Mouse (Mus musculus): ENCODE results near the gene Stra8.

Gene Stra8

DNA sequence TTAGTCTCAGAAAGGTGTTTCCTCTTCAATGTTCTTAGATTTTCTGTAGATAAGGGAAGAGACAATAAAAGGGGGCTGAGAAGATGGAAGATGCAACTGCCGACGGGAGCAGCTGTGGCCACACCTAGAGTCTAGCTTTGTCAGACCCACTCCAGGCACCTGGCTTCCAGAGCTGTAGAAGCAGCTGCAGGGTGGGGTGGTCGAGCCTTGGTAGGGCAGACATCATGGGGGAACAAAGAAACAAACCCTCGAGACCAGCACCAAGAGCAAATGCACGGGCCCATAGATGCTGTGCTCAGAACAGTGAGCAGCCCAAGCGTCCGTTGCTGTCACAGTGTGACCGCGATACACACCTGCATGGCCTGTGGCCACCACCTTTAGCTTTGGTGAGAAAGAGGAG is 22.5 kb downstream of the Stra8 start:
- no peak for DNase-seq (ENCODE audit: low spot score)

DNA sequence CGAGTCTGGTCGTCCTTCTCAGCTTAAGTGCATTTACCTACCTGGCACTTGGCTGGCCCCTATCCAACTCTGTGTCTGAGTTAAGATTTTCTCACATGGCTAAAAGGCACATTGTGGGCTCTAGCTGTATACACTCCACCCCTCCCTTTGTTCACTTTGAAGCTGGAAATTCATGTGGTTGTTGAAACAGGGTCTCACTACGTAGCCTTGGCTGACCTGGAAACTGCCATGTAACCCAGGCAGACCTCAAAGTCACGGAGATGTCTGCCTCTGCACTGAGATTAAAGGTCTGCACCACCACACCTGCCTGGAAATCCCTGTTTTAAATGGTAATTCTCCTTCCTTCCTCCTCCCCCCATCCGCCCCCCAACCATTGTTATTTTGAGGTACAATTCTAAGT is 23.5 kb downstream of the Stra8 start:
- DNase-seq (ENCODE audit: low spot score), result no peak

DNA sequence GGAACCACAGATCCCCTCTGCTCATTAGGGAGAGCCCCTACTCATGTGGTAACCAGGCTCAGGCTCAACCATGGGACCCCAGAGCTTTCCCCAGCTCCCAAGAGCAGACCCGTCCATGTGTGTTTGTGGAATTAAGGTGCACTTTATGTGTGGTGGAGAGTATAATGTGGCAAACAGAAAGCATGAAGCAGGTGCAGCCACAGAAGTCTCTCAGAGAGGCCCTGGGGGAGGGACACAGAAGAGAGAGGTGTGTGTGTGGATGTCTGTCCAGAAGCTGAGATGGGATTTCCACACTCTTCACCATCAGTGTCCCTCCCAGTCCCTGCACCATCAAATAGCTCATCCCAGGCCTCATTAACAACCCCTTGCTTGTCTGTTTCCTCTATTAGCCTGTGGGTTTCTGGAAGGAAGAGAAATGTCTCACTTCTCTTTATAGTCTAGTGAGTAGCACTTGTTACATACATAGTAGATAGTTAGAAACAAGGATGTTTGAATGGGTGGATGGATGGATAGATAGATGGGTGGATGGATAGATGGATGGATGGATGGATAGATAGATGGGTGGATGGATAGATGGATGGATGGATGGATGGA is 26.6 kb downstream of the Stra8 start:
- DNase-seq (ENCODE audit: low spot score), result no peak

DNA sequence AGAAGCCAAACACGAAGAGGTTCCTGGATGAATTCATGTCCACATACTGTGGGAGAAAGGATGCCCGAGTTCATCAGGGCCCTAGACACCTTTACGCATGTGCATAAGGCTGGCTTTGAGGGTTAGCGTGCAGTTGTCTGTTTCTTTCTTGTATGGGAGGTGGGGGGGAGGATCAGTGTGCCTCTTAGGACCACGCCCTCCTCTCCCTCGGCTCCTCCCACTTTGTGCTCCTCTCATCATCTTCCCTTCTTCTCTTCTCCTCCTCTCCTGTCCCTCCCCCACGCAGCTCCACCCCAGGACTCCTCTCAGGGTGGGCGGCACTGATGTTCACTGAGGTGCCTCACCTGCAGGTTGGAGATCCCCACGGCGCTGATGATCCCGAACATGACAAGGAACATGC is 28.5 kb downstream of the Stra8 start:
- DNase-seq (ENCODE audit: low spot score), result no peak

DNA sequence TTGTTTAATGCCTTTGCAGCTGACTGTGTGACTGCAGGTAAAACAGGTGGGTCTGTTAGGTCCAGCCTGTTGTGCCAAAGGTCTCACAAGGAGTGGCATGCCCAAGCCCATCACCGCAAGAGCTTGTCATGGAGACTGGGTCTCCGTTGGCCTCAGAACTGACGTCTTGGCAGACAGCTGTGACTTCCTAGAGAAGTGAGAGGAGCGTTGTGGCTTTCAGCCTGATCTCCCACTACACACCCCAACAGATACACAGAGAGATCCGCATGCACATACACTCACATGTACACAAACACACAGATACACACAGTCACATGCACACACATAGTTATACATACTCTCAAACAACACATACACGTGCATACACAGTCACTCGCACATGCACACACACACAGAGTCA is 31.6 kb downstream of the Stra8 start:
- no peak for DNase-seq (ENCODE audit: low spot score)

DNA sequence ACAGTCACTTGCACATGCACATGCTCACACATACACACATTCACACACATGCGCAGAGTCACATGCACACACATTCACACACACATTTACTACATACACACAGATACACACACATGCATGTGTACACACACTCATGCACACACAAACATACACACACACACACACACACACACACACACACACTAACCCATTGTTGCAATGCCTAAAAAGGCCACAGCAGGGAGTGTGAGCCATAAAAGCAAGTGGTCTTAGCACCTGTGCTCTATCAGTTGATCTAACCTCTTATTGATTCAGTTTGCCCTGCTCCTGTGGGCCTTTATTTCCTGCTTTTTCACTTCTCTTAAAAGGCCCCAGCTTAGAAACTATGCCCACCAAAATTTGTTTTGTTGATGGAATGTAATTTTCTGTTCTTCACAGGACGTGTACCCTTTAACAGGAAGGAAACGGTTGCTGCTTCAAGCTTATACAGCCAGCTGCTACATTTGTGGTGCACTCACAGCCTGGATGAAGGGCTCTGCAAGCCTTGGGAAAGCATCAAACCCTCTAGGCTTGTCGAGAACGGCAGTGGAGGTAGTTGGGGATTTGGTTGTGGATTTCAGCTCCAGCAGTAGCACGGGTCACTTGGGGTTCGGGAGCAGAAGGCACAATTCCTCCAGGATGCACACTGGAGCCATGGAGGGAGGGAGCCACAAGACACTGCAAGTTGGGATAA is 32.1 kb downstream of the Stra8 start:
- peak; percentile 29 for DNase-seq (ENCODE audit: low spot score)

DNA sequence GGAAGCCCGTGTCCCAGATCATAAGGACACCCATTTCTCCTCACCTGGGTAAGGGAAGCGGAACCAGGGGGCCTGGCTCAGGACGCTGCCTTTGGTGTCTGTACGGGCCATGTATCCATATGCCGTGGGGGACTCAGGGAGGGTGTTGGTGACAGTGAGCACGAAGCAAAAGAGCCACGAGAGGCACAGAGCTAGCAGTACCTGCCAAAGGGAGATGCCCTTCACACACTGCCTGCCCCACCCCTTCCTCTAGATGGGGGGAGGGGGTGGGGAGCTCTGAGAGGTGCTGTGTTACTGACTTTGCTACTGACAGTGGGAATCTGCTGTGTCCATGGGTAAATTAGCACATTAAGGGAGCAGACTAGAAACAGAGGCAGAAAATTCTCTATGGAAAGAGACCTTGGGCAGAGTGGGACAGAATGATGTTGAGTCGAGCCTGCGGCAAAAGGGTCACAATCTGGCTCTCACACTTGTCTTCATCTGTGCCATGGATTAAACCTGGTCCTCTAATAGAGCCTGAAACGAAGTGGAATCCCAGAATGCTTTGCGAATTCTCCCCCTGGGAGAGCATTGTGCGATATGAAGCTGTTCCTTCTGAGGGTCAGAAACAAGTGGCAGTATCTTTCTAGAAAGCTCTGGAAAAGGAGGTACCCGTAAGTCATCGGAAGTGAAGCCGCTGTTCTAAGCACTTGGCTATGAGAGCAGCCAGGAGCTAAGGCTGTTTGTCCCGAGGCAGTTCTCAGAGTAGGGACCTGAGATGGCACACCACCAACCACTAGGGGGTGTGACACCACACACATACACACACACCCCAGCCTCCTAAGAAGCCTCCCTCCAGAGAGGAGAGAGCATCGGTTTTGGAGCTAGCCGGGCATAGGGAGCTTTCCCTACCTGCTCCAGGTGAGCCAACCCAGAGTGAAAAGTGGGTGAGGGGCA is 35.2 kb downstream of the Stra8 start:
- DNase-seq (ENCODE audit: low spot score), result peak; percentile 28

DNA sequence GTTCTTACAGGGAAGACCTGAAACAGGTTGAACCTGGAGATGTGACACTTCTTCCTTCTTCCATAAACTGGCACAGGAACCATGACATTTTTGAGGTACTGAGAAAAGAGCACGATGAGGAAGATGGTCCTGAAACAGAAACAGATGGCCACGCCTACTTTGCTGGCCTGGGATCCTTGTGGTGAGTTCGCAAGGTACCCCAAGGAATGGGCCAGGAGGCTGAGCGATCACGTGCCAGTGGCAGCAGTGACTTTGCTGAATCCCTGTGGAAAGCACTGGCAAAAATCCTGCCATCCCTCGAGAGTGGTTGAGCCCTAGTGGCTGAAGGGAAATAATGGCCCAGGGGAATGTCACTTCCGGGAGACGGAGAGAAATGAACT is 35.9 kb downstream of the Stra8 start:
- DNase-seq (ENCODE audit: low spot score), result no peak

DNA sequence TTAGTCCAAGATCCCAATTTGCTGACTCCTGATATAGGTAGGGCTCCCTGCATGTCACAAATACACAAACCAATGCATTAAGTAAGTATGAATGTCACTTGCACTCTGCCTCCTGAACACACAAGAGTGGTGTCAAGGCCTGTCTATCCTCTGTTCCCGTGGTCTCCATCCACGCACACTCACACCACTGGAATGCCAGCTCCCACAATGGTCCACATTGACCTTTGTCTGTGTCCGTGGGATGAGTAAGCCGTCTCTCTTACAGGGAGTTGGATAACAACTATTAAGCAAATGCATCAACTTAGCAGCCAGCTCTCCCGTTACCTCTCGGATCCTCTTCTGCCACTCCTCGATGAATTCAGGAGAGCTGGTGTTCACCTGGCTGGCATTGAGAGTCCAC is 39.2 kb downstream of the Stra8 start:
- no peak for DNase-seq (ENCODE audit: low spot score)

DNA sequence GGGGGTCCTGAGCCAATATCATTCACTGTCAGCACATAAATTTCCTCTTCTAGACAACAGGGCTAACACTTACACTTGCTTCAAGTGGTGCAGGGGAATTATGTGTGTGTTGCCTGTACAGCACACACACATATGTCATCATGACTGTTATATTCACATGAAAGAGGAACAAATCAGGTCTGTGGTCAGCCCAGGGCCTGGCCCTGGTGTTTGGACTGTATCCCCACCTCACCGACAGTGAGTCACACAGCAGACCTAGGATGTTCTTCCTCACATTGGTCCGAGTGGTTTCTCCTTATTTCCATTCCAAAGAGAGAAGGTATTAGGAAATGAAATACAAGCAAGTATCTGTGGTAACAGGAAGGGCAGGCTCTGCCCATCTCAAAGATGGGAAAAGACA is 44.6 kb downstream of the Stra8 start:
- DNase-seq (ENCODE audit: low spot score), result no peak

DNA sequence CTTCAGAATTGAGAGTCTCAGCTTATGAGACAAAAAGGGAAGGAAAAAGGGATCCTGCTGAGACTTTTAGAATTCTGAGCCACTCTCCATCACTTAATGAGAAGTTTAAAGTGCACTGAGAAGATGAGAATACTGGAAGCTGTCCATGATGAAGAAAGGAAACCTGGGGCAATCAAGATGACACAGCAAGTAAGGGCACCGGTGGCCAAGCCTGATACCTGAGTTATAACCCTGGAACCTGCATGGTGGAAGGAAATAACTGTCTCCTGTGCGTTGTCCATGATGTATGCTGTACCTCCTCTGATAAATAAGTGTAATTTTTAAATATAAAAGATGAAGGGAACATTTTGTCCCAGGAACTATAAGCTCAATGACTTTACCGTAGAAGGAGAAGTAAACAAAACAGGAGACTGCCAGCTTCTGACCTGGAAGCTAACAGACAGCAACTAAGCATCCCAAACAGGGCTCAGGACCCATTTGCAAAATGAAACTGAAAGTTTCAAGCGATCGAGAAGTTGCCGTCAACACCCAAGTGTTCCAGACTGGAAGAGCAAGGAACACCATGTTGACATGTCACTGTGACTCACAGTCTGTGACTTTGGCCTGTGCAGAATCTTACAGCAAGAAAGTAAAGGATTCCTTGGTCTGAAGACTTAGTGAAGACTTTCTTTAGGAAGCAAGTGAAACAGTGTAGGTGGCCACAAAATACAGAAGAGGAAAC is 46.0 kb downstream of the Stra8 start:
- DNase-seq (ENCODE audit: low spot score), result no peak

DNA sequence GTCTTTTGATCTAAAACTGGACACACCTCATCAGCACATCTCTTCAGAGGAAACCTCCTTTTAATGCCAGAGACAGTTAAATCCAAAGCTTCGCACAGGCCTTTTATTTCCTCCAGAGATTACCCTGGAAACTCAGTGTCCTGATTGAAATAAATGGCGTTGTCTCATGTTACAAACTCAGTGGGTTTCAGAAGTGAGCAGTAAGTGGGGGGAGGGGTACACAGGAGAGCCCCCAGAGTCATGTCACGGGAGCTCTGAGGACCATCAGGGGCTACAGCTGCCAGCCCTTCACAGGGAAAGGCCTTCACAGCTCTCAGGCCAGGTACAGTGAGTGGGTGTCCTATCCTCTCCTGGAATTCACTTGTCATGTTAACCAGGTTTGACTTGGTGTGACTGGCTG is 51.2 kb downstream of the Stra8 start:
- DNase-seq (ENCODE audit: low spot score), result no peak

DNA sequence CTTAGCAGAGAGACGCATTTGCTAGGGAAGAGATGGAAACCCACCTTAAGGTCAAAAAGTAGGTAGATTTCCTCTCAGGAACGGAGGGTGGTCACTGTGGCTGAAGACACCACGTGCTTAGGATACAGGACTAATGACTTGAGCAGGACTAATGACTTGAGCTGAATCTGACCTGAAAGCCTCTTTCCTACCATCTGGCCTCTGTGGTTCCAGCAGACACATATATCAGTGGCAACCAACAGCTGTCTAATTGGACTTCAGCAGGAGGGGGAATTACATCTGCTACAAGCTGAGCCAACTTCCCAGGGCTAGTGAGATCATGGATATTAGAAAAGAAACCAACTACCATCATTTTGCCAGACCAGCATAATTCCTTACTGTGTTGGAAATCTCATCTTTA is 59.3 kb downstream of the Stra8 start:
- no peak for DNase-seq (ENCODE audit: low spot score)

DNA sequence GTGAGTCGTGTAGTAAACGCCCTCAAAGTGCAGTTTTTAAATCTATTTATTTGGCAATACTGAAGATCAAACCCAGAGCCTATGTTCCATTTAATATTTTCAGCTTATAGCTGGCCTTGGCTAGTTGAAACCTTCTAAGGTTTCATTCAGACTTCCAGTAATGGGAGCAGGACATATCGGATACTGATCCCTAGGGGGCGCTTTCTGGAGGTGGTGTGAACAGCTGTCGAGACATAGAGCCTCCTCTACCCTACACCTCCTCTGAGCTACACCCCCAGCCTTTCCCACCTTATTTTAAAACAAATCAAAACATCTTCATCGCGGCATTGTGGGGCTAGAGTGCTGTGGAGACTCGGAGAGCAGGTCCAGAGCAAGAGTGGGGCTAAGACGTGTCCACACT is 60.7 kb downstream of the Stra8 start:
- DNase-seq (ENCODE audit: low spot score), result no peak

DNA sequence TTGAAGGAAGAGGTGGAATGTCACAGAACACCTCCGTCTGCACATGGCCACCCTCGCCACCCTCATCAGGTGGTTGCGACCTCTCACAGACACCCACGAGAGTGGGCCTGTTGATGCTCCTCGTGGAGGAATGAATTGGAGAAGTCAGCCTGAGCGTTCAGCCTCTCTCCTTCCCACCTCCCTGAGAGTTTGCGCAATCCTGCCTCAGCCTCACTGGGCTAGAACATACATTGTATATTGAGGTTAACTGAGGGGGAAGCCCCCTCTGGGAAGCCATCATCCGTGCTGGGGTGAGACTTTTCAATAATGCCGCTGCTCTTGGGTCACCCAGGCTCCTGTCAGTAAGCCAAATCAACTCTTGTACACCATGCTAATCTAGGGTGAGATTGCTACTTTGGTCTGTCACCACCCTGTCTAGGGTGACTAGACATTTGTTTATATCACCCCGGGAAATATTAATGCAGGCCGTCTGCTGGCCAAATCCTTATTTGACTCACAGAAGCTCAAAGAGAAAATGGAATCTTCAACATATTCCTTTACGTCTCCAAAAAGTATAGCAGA is 67.2 kb downstream of the Stra8 start:
- DNase-seq (ENCODE audit: low spot score), result no peak

DNA sequence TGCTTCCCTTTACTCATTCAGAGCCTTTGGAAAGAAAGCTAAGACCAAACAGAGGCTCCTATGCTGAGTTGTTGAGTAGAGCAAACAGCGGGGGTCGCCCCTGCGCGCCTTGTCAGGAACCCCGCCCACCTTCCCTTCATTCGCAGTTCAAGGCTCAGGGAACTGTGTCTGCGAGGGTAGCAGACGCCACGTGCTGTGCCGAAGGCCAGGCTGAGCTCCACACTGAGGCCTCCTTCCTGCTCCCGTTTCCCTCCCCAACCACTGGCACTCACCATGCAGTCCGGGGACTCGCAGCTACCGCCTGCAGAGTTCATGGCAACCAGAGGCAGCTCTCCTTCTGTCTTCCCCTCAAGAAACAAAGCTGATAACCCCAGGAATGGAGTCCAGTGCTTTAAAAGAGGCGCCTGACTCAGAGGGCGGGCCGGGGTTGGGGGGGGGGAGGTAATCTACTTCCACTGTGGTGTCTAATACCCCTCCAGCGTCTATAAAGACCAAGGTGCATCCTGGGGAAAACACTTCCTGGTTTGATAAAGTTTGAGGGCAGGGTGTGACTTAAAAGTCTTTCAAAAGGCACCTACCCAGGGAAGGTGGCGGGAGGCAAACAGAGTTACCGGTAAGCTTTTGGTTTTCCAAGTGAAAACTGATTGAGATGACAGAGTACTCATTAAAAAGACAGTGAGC is 68.3 kb downstream of the Stra8 start, which contains the start of gene Slc23a4:
Gene Slc23a4 (minus strand): TSS at position 324 of the 681 bp plus-strand sequence.
- DNase-seq (ENCODE audit: low spot score), result peak; percentile 29

All from T-cell, adult 2 months (primary cell).